Mouse (Mus musculus) induced T-regulatory cell, adult 2 months (primary cell): ENCODE measurements around the gene Tas2r137.

Experiments used
- DNase-seq: peaks from one replicate; pipeline ENCODE4 v3.0.0-alpha.2; 2012; ENCODE audit warnings: low read depth

The Tas2r137 gene

DNA sequence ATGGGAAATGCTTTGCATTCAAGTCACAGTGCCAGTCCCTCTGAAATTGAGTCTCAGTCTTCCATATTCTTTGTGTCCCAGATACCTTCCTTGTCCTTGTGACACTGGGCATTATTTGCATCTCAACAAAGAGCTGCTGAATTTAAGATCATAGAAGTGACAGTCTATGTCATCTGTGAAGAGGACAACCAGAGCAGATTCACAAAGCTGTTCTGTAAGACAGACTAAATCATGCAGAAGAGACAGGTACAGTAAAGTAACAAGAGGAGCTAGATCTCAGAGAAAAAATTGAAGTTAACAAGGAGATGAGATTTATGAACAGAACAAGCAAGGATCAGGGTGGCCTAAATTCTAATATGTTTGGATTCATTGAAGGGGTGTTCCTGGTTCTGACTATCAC lies at the start of gene Tas2r137:
Gene Tas2r137, plus strand, starts transcription at position 301 of the 400 bp plus-strand sequence.
- DNase-seq: no peak

DNA sequence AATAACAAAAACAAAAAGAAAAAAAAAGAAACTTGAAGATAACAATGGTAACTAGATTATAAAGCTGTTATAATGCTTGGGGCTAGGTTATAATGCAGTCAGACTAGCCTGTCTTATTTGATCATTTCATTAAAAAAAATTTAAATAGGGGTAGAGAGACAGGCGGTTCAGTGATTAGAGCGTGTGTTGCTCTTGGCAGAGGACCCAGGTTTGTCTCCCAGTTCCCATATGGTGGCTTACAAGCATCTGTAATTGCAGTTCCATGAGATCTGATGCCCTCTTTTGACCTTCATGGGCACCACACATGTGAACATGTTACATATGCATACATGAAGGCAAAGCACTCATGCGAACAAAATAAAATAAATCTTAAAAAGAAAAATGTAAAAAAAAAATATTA lies 49.8 kb upstream of the Tas2r137 start:
- no peak for DNase-seq

DNA sequence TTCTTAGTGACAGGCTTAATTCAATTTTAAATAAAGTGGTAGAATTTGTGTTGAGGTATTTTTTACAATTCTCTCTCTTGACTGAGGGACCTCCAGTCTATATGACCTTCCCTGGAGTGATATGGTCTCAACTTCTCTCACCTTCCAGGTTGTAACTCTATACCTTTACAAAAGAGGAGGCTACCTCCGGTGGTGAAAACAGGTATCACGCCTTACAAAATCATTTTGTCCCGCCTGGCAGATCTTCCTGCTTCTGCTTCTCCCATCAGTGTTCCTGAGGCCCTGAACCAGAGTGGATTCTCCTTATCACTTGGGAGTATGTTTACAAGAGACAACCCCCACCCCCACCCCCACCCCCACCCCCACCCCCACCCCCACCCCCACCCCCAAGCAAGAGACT lies 49.3 kb upstream of the Tas2r137 start:
- DNase-seq: peak; percentile 46

DNA sequence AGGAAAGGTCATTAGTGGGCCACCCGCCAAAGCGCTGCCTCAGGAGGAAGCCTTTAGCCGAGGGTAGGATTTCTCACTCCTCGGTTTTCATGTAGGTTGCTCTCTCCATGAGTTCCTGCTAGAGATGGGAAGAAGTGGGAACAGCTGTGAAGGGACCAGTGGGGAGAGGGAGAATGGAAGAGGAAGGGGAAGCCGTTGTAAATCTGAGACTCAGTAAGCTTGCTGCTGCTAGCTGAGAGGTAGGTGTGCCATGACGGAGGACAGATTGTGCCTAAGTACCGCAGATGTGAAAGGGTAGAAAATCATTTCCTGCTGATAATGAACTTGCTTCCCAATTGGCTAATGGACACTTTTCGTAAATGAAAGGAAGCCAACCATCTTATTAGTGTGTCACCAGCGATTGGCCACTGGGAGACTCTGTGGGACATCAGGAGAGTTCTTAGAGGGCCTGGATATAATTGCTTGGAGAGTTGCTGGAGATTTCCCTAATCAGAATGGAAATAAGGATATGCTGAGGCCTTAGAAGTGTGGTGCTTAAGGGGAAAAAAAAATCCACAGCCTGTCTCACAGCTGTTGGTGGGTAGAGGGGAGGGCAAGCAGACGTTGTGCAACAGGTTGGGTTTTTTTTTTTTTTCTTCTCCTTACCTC lies 47.6 kb upstream of the Tas2r137 start:
- DNase-seq: no peak

DNA sequence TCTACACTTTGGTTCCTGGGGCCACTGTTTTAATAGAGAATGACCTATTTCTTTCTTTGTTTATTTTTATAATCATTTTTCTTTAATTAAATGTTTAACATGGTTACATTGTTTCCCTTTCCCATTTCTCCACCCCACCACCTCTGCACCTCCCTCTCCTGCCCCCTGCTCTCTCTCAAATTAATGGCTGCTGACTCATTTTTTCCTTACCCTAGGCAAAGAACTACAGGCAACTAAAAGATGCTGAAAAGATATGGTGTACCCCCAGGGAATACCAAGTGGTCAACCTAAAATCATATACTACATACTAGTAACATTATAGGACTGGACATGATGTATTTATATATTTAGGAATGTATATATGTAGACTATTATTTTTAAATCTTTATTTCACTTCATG lies 42.4 kb upstream of the Tas2r137 start:
- DNase-seq: no peak

DNA sequence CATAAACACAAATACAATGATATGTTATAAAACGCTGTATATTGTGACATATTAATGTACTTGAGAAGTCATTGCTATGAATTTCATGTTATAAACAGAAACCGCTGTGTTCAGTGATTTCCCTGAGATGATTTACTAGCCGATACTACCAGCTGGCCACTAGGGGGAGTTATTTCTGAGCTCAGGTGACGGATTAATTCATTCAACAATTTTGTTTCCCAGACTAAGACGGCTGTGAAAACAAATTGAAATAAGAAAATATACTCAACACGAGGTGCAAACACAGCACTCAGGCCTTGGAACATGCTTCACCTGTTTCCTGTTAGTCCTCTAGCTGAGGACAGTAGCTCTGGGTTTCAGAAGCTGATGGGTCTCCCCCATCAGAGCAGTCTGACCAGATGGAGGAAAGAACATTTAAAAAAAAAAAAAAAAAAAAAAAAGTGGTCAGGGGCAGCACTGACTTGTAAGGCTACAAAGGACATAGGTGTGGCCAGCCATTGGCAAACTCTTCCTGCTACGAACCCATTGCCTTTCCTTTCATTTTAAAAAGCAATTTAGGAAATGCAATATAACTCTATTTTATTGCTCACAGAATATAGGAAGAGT lies 36.5 kb upstream of the Tas2r137 start:
- DNase-seq: peak; percentile 66

DNA sequence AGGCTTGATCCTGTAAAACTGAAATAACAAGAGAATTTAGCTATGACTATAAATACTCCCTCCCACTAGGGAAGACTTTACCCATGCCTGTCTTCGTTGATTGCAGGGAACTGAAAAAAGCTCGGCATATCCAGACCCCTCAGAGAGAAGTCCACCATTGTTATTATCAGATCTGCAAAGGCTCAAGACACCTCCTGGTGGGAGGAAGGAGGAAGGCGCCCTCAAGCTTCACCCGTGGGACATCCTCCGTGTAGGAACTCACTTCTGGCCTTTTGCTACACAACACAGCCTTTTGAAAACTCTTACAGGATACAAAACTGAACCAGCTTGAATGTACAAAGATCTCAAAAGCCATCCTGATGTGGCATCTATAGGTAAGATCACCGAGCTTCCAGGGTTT lies 25.3 kb upstream of the Tas2r137 start:
- DNase-seq: peak; percentile 40

DNA sequence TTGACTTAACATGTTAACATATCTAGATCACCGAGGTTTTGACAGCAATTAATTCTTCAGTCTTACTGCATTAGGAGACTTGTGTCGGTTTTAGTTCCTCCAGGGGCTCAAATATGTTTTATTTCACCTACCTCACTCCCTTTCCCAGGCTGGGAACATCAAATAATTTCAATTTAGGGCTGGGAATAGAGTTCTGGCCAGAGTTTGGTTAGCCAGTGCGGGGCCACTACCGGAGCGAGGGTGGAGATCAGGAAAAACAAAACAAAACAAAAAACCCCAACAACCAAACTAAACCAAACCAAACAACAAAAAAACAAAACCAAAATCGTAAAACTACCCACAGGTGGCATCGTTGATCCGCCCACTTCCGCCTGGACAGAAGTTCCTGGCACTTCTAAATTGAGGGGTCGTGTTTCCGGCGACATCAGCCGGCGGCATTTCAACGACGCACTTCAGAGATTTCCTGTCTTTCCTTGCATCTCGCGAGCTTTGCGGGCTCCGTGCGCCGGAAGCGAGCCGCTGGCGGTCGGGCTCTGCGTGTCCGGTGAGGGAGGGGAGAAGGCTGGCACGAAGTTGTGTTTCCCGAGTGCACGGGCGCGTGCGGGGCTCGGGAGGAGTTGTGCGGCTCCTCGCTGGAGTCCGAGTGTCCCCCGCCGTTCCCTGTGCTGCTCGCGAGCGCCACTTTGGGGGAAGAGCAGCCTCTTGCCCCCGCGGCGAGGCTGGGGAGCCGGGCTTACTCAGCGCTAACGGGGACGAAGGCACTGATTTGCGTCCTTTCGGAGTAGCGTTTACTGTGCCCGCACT lies 19.9 kb upstream of the Tas2r137 start, which contains the start of gene Ssbp1:
Gene Ssbp1, plus strand, starts transcription at position 437 of the 804 bp plus-strand sequence.
- DNase-seq: peak; percentile 97

DNA sequence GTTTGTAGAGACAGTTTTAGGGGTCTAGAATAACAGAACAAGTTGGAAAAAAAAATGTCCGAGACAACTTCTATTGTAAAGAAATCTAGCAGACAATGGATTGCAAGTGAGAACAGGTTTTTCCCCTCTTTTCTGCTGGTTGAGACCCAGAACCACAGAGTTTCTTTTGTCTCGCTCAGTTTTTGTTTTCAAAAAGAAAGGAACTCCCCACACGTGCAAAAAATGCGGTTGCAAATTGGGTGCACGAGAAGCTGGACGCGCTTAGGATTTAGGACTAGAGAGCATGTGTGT lies 19.4 kb upstream of the Tas2r137 start:
- DNase-seq: no peak

DNA sequence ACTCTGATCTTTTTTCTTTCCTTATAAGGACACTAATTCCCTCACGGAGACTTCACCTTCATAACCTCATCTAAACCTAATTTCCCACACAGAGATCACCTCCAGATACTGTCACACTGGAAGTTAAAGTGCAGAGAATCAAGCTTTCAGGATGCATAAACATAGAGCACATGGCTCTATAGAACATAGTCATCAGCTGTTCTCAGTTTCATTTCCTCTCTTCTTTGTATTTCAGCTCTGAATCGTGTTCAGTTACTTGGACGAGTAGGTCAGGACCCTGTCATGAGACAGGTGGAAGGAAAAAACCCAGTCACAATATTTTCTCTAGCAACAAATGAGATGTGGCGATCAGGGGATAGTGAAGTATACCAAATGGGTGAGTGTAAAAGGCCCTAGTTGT lies 14.9 kb upstream of the Tas2r137 start:
- no peak for DNase-seq

DNA sequence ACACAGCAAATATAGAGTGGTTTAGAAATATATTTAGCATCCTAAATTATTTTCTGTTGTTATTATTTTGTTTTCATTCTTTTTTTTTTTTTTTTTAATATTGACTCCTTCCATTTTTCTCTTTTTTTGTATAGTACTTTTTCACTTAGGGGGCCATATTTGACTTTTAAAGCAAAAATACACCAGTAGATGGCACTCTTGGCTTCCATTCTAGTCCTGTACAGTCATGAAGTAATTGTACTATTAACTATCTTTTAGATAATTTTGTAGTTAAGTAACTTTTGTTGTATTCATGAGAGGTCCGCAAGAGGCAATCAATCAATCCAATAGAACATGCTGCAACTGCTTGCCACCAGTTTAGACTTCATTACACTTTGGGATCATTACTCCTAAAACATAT lies 11.3 kb upstream of the Tas2r137 start:
- peak; percentile 59 for DNase-seq

DNA sequence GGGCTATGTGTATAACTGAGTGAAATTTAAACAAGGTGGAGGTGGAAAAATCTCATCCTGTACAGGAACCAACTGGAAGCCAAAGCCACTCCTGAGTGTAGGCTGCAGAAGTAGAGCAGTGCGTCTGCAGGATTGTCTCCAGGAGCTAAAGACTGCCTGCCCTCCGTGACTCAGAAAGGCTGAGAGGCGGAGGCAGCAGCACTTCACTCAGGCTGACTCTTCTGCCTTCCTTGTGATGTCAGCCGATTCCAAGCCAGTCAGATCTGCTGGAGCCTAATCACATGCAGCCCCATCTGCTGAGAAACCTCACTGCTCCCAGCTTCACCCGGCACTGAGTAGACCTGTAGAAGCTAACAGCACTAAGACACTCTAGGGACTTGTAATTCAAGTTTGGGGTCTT lies 8.7 kb upstream of the Tas2r137 start:
- DNase-seq: no peak

DNA sequence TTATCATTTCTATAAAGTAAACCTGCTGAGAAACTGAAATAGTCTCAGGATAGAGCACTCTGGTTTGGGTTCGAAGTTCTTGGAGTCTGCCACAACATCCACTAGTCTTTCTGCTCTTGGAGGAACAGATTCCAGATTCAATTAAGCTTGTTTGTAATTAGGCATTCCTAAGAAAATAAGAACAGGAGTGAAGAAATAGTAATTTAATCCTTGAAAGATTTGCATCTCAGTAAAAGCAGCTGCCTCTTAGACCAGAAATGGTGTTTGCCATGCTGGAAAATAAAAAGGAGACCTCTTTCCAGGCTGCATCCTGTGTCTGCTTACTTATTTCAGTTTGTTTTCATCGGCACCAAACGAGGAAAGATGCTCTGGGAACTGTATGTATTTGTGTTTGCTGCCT lies 2.2 kb downstream of the Tas2r137 start, which contains the start of gene Tas2r108:
Gene Tas2r108, plus strand, starts transcription at position 301 of the 400 bp plus-strand sequence.
- DNase-seq: no peak

DNA sequence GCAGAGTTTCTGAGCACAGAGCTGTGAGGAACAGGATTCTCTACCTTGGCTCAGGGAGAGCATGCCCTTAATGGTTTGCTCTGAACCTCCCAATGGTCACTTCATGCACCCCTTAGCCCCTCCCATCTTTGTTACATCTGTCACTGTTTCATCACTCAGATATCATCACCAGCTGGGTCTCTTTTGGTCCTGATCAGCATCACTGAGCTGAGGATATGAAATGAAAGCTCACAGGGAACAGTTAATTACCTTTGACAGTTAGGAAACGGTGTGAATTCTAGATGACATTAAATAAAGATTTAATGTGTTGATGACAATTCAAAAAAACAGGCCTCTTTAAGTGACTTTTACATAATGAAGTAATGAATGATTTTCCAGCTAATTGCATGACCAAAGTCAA lies 28.4 kb downstream of the Tas2r137 start, which contains the start of gene Prss37:
Gene Prss37, minus strand, starts transcription at position 101 of the 400 bp plus-strand sequence.
- no peak for DNase-seq
